Mouse (Mus musculus): ENCODE data around the gene Fam229a.

GRCm38 (mm10) chr4:129518519-129518918, 27.5 kb downstream of the Fam229a start:
- no peak for TF ChIP-seq CTCF (IDR thresholded peaks at IDR 0.05; ENCODE audit: low read depth)
- TF ChIP-seq EP300 (IDR thresholded peaks at IDR 0.05; ENCODE audit: low read depth) = no peak

Data from liver, postnatal 0 days (tissue).